Mouse (Mus musculus) liver, embryonic 16.5 days (tissue): ENCODE measurements around the gene Nmur1. TPM values are rescaled to one million over a fixed set of nuclear protein-coding genes. Genes with fewer than 3 reads are reported as not detected.

Source experiments
- ATAC-seq: fragments of 200-750 bp; cut with Nextera tagmentation; 2 replicates; pipeline ENCODE4 v1.8.0; 2017; ENCODE audit warnings: low read depth, mild to moderate bottlenecking, moderate number of reproducible peaks, moderate library complexity
- H3K27ac ChIP-seq: fragments of 300-500 bp; sonication (generic); 2 replicates; pipeline ENCODE4 v1.5.1; 2014; ENCODE audit warnings: mild to moderate bottlenecking, low read length
- H3K27me3 ChIP-seq: fragments of 300-500 bp; sonication (generic); 2 replicates; pipeline ENCODE4 v1.6.1; 2014; ENCODE audit warnings: low read depth, low read length, mixed read lengths; ENCODE audit not compliant: control insufficient read depth, insufficient read depth
- H3K36me3 ChIP-seq: fragments of 300-500 bp; sonication (generic); 2 replicates; pipeline ENCODE4 v1.6.1; 2014; ENCODE audit warnings: mild to moderate bottlenecking; ENCODE audit not compliant: control insufficient read depth, insufficient read depth
- H3K4me1 ChIP-seq: fragments of 300-500 bp; sonication (generic); 2 replicates; pipeline ENCODE4 v1.6.1; 2014; ENCODE audit warnings: low read depth, low read length, mixed read lengths; ENCODE audit not compliant: control insufficient read depth
- H3K4me2 ChIP-seq: fragments of 300-500 bp; sonication (generic); 2 replicates; pipeline ENCODE4 v1.6.1; 2014; ENCODE audit warnings: low read depth, low read length, mixed read lengths
- H3K4me3 ChIP-seq: fragments of 300-500 bp; sonication (generic); 2 replicates; pipeline ENCODE4 v1.5.1; 2014; ENCODE audit warnings: low read depth, mild to moderate bottlenecking, low read length
- H3K9ac ChIP-seq: fragments of 300-500 bp; sonication (generic); 2 replicates; pipeline ENCODE4 v1.6.1; 2014; ENCODE audit warnings: low read depth, low read length
- H3K9me3 ChIP-seq: fragments of 300-500 bp; sonication (generic); replicated peaks from 2 replicates; pipeline ENCODE4 v1.6.1; 2016; ENCODE audit warnings: low read length; ENCODE audit not compliant: control insufficient read depth
- WGBS: fragments of 180-500 bp; shearing (Covaris S2); extraction: QIAGEN DNeasy Blood & Tissue Kit; methylation state at CpG from one replicate; pipeline ENCODE4 v1.1.7; 2014; ENCODE audit not compliant: insufficient replicate concordance; 5-methylcytosine and 5-hydroxymethylcytosine counted together
- polyA plus RNA-seq: library from polyadenylated mRNA; unstranded; fragments of >200 nt; fragmentation: Nextera tagmentation; extraction: Ambion mirVana; gene quantifications from 2 replicates; pipeline ENCODE4 v1.2.1, GENCODE M21; 2015

The Nmur1 gene
- polyA plus RNA-seq, 1 experiment from 2014 or later = not detected

GRCm38 (mm10) chr1:86361852-86362615, 64.0 kb downstream of the Nmur1 start:
- ATAC-seq = no peak
- no peak overlapping the region for H3K4me2 ChIP-seq
- WGBS = 53% methylated on average over 4 of the region's 4 CpGs
- H3K27ac ChIP-seq = no peak overlapping the region
- H3K4me1 ChIP-seq = peaks cover 20% of the 10 kb centered on the region
- no peaks in the 10 kb centered on the region for H3K9me3 ChIP-seq
- H3K4me3 ChIP-seq = no peak overlapping the region
- no peaks in the 10 kb centered on the region for H3K27me3 ChIP-seq
- H3K9ac ChIP-seq = no peak overlapping the region
- peaks cover 3% of the 10 kb centered on the region for H3K36me3 ChIP-seq

- peak overlapping the region; percentile 79; the same call in 1 of the 2 replicates for H3K27ac ChIP-seq
- H3K27me3 ChIP-seq = no peaks in the 10 kb centered on the region
- H3K36me3 ChIP-seq = peaks cover 17% of the 10 kb centered on the region
- H3K4me2 ChIP-seq = peak overlapping the region; percentile 91
- WGBS = 6% methylated on average over 12 of the region's 12 CpGs
- H3K4me3 ChIP-seq = peak overlapping the region; percentile 86
- peaks cover 22% of the 10 kb centered on the region for H3K4me1 ChIP-seq
- H3K9me3 ChIP-seq = no peaks in the 10 kb centered on the region
- peak overlapping the region; percentile 87 for H3K9ac ChIP-seq
- no peak for ATAC-seq
These were observed 65.6 kb downstream of the Nmur1 start for GRCm38 (mm10) chr1:86360441-86360840.

DNA sequence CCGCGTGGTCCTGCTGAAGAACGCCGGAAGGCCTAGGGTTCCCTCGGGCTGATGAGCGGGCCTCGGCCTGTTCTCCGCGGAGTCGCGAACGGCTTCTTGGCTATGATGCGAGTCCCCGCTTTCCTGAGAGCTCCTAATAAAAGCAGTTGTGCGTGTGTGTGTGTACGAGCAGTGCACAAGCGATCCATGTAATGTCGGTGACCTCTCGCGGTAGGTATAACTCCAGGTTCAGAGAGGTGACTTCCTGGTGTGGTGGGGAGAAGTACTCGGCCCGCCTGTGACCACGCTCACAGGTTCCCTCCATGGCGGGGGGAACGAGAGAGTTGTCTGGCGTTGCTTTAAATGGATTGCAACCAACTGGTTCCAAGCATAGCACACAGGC, 66.2 kb downstream of the Nmur1 start:
- under 1% methylated on average over 26 of the region's 26 CpGs for WGBS
- Histone ChIP-seq H3K4me3 (peak overlapping the region; percentile 86), H3K4me2 (peak overlapping the region; percentile 91), H3K9ac (peak overlapping the region; percentile 87), H3K36me3 (peaks cover 24% of the 10 kb centered on the region), H3K4me1 (peaks cover 22% of the 10 kb centered on the region), H3K27ac (peak overlapping the region; percentile 79), H3K9me3 (no peaks in the 10 kb centered on the region), H3K27me3 (no peaks in the 10 kb centered on the region)
- no peak for ATAC-seq

DNA sequence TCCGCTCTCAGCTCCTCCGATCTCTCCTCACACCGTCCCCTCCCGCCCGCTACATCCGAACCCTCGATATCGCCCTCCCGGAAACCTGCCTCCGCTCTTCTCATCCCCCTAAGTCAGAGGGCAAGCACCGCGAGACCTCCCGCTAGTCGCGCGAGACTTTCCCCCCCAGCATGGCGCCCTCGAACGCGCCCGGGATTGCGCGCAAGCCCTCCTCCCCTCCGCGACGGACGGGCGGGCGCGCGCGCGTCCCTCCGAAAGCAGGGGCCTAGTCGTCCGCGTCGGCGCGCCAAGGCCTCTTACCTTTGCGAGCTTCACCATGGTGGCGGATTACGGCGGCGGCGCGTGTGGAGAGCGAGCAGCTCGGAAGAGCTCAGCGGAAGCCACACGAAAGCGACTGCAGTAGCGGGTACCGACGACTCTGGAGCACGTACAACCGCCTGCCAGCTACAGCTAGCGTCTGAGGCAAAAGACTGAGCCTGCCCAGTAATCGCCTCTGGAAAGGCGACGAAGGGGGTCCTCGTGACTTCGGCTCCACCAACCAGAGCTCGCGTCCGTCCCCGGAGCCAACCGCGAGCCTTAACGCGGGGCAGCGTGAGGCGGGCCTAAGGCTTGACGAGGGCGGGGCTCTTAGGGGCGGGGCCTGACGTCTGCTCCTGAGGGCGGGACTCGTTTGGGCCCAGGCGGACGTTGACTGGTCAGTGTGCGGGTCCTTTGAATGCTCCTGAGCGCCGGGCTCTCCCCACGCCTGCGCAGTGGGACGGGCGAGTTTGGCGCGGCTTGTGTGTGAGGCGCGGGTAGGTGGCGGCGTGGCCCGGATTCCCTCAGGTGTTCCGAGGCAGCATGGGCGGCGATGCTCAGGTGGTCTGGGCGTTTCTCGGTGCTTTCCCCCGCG, 66.9 kb downstream of the Nmur1 start, which contains the start of gene Ncl:
Ncl (minus strand) TSS at position 495 of the 892 bp plus-strand sequence.
- Histone ChIP-seq H3K27me3 (no peaks in the 10 kb centered on the region), H3K4me3 (peak within 1 kb of the TSS; percentile 86), H3K27ac (peak within 1 kb of the TSS; percentile 97), H3K4me2 (peak within 1 kb of the TSS; percentile 98), H3K9ac (peak within 1 kb of the TSS; percentile 89), H3K4me1 (peaks cover 22% of the 10 kb centered on the region), H3K9me3 (no peaks in the 10 kb centered on the region), H3K36me3 (peaks cover 30% of the 10 kb centered on the region)
- WGBS = under 1% methylated on average over 99 of the region's 102 CpGs
- peak; percentile 95 for ATAC-seq

DNA sequence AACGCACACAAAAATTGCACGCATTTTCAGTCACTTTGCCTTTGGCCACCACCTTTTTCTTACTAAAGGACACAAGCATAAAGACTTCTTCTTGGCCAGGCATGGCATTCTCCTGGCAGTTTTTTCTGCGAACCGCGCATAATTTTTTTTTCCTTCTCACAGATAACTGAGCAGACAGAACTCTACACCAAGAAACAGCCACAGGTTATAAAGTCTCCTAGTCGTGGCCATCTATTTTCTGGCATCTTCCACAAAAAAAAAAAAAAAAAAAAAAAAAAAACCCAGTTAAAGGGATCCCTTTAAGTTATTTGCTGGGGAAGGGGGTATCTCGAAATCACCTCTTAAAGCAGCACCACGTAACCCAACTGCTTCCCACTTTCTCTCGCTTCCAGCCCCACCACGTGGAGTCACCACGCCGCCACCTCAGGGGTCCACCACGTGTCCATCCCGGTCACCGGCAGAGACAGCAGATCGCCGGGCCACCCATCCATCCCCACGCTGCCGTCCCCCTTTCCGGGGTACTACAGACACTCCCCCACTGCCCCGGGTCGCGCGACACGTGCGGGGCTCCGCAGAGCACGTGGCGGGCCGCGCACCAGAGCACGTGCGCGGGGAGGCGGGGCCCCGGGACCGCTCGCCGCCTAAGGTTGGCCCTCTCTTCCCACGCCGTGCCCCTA, 67.7 kb downstream of the Nmur1 start:
- WGBS = under 1% methylated on average over 41 of the region's 41 CpGs
- peak; percentile 28 for ATAC-seq
- H3K4me3 ChIP-seq = peak overlapping the region; percentile 86

DNA sequence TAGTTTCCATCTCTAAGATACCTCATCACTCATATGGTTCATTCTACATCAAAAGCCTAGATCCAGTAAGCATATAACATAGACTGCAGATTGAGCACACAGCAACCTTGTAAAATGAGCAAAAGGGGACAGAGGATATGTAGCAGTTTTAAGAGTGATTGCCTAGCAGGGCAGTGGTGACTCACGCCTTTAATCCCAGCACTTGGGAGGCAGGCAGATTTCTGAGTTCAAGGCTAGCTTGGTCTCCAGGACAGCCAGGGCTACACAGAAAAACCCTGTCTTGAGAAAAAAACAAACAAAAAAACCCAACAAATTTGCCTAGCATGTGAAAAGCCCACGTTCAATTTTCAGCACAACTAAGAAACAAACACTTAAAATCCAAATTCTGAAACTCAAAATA, 71.8 kb downstream of the Nmur1 start:
- H3K9me3 ChIP-seq = no peaks in the 10 kb centered on the region
- H3K4me1 ChIP-seq = peaks cover 10% of the 10 kb centered on the region
- no peak overlapping the region for H3K27ac ChIP-seq
- H3K36me3 ChIP-seq = peaks cover 76% of the 10 kb centered on the region
- no peak overlapping the region for H3K4me2 ChIP-seq
- H3K9ac ChIP-seq = no peak overlapping the region
- no peak overlapping the region for H3K4me3 ChIP-seq
- ATAC-seq = no peak
- 77% methylated on average over 2 of the region's 2 CpGs for WGBS
- no peaks in the 10 kb centered on the region for H3K27me3 ChIP-seq

More for the DNA sequence above, 67.7 kb downstream of the Nmur1 start:
- Histone ChIP-seq H3K27me3 (no peaks in the 10 kb centered on the region), H3K4me2 (peak overlapping the region; percentile 98), H3K9ac (peak overlapping the region; percentile 89), H3K36me3 (peaks cover 38% of the 10 kb centered on the region), H3K27ac (peak overlapping the region; percentile 97), H3K4me1 (peaks cover 22% of the 10 kb centered on the region), H3K9me3 (no peaks in the 10 kb centered on the region)

DNA sequence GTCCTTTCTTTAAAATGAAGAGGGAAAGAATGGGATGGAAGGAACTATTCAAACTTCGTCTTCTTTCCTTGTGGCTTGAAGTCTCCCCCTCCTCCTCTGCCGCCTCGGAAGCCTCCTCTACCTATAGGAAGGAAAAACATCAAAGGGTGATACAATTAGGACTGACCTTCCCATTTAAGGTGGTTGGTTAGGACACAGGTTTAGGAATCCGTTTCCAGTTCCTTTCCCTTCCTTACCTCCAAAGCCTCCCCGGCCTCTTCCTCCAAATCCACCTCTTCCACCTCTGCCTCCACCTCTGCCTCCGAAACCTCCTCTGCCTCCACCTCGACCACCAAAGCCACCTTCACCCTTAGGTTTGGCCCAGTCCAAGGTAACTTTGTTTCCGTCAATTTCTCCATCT, 75.5 kb downstream of the Nmur1 start:
- peaks cover 70% of the 10 kb centered on the region for H3K36me3 ChIP-seq
- no peak overlapping the region for H3K4me2 ChIP-seq
- H3K4me3 ChIP-seq = no peak overlapping the region
- H3K4me1 ChIP-seq = no peaks in the 10 kb centered on the region
- no peak for ATAC-seq
- no peaks in the 10 kb centered on the region for H3K9me3 ChIP-seq
- no peak overlapping the region for H3K9ac ChIP-seq
- 79% methylated on average over 8 of the region's 8 CpGs for WGBS
- no peak overlapping the region for H3K27ac ChIP-seq
- no peaks in the 10 kb centered on the region for H3K27me3 ChIP-seq

DNA sequence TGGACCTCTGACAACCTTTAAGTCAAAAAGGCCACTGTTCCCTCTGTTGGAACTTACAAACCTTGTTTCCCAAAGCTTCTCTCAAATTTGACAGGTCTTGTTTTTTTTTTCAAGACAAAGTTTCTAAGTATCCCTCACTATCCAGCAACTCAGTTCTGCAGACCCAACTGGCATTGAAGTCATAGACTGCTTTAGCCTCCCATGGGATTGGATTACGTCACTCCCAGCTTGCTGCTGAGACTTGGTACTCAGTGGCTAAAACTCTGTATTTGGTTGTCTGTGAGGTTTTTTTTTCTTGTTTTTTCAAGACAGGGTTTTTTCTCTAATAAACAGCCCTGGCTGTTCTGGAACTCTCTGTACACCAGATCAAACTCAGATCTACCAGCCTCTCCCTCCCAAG, 76.3 kb downstream of the Nmur1 start:
- Histone ChIP-seq H3K27ac (no peak overlapping the region), H3K27me3 (no peaks in the 10 kb centered on the region), H3K4me2 (no peak overlapping the region), H3K4me1 (no peaks in the 10 kb centered on the region), H3K4me3 (no peak overlapping the region), H3K36me3 (peaks cover 62% of the 10 kb centered on the region), H3K9me3 (no peaks in the 10 kb centered on the region), H3K9ac (no peak overlapping the region)
- ATAC-seq = no peak
- WGBS = 83% methylated on average over 1 of the region's 1 CpGs
